Mouse (Mus musculus) urinary bladder, postnatal 36 days (tissue): ENCODE results near the gene Fam131a.
"Not testable (repeated sequence)": the region's sequence is repeated elsewhere in the genome, so short reads cannot be mapped to it uniquely, and the experiment has no call there.

Experiments
- DNase-seq, 2 experiments: peaks; one replicate each; pipeline ENCODE4 v3.0.0; 2022; ENCODE audit warnings: low spot score in 2 of 2, mixed read lengths in 1 of 2

The Fam131a gene

DNA sequence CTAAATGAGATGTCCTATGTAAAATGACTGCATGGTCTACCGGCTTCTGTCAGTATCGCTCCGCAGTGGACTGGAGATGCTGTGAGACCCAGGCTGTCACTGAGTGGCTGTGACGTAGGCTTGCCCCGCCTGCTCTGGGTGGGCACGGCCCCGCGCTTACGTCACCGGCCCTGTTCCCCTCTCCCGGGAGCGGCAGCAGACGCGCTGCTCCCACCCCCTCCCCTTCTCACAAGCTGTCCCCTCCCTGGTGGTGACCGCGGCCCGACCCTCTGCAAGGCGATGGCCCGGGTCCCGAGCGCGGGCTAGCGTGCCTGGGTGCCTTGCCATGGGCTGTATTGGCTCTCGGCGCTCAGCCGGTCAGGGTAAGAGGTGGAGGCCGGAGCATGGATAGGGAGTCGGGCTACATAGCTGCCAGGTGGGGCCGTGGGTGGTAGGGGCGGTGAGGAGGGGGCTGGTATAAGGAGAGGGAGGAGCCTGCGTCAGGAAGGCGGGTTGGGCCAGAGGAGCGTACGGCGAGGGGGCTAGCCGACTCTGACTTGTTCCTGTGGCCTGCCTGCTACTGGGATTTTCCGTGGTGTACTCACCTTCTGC lies at the start of gene Fam131a:
TSS of gene Fam131a (plus strand) at position 131 of the 591 bp plus-strand sequence.
- peak; percentile 79 to 86 for DNase-seq

DNA sequence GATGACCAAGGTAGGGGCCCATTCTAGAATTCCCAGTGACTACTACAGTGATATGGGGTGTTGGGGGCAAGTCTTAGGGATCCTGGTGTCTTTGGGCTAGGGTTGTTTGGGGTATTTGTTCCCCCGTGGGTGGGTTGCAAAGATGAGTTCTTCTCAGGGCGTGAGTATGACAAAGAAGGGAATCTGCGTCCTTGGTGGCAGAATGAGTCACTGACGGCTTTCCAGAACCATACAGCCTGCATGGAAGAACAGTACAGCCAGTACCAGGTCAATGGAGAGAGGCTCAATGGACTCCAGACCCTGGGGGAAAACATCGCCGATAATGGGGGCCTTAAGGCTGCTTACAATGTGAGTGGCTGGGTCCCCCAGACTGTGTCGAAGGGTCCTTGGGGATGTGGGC lies 49.1 kb upstream of the Fam131a start:
- no peak for DNase-seq

DNA sequence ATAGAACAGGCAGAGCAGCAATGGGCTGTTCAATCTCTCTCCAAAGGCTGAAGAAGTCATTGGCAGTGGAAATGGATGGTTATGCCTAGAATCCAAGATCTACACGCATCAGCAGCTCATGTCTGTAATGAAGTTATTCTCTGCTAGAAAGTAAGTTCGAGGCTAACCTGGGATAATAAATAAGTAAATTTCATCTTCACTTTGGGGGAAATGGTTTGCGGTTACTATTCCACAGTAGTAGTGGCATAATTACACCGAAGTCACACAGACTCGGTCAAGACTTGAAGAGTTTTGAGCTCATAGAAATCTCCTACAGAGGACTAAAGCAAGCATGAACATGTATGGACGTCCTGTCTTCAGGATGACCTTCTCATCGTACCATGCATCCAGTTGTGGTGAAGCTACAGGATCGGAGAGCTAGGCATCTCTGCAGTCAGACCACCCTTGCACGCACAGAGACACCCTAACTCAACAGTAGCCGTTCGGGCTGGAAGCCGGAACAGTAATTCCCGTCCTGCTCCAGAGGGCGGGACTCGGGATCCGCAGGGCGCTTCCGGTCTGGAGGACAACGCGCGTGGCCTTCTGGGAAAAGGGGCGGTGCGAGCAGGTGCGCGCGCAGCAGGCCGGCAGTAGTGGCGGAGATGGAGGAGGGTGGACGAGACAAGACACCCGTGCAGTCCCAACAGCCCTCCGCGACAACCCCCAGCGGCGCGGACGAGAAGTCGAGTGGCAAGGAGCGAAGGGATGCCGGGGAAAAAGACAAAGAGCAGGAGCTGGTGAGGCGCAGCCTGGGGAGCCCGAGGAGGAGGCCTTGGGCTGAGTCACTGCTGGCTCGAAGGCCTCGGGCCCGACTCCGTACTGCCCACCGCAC lies 41.7 kb upstream of the Fam131a start, which contains the start of gene Psmd2:
TSS of gene Psmd2 (plus strand) at position 577 of the 871 bp plus-strand sequence.
- DNase-seq = peak; percentile 95 to 97

DNA sequence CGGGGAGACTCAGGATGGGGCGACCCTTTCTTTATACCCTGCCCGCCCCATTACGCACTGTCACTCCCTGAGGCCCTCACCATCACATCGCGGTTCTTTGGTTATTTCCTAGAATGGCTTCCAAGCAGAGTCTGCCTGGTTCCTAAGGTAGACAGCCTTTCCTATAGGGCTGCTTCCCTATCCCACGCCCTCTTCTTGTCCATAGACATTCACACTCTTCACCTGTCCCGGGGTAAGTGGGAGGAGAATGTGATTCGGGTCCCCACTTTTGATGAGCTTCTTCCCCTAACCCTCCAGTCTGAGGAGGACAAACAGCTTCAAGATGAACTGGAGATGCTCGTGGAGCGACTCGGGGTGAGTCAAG lies 41.1 kb upstream of the Fam131a start:
- no peak for DNase-seq

DNA sequence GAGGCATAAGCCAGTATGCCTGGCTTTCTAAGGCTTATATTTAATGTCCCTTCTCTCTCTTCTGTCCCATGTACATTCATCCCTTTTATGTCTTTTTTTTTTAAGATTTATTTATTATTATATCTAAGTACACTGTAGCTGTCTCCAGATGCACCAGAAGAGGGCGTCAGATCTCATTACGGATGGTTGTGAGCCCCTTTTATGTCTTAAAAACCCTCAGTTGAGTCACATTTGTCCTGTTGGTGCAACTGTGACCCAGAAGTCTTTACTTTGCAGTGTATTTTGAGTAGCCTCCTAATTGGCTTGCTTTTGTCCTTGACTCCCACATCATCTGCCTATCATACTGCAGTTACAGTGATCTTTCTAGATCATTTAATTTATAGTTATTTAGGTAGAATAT lies 39.7 kb upstream of the Fam131a start:
- no peak for DNase-seq

DNA sequence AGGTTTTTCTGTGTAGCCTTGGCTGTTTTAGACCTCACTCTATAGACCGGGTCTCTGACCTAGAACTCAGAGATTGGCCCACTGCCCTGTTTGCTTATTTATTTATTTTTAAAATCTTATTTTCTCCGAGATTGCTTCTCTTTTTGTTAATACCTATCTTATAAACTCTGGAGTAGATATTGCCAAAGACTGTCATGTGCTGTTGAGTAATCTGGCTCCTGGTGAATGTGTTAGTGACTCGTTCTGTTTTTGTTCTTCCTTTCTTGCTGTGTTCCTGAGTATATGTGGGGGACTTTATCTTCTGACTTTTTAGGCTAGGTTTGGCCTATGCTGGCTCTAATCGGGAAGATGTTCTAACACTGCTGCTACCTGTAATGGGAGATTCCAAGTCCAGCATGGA lies 35.4 kb upstream of the Fam131a start:
- DNase-seq = no peak

DNA sequence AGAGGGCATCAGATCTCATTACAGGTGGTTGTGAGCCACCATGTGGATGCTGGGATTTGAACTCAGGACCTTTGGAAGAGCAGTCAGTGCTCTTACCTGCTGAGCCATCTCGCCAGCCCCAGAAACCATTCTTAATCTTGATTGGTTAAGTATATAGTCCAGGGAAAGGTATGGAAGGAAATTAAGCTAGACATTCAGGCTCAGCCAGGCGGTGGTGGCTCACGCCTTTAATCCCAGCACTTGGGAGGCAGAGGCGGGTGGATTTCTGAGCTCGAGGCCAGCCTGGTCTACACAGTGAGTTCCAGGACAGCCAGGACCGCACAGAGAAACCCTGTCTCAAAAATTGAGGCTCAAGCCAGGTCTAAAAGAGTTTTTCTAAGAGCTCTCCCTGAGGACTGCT lies 25.0 kb upstream of the Fam131a start, which contains the start of gene Eif4g1:
TSS of gene Eif4g1 (plus strand) at position 301 of the 400 bp plus-strand sequence.
- DNase-seq = not testable (repeated sequence)

DNA sequence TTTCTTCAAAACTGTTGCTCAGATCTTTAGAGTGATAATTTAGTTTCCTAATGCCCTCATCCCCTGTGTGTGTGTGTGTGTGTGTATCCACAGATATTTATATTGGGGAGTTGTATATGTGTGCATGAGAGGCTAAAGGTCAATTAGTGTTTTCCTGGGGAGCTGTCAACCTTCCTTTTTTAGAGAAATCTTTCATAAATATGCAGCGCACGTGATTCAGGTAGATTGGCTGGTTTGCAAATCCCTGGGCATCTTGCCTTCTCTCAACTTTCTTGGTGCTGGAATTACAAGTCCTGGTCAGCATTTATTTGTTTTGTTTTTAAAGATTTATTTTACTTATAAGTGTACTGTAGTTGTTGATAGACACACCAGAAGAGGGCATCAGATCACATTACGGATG lies 22.8 kb upstream of the Fam131a start:
- no peak for DNase-seq

DNA sequence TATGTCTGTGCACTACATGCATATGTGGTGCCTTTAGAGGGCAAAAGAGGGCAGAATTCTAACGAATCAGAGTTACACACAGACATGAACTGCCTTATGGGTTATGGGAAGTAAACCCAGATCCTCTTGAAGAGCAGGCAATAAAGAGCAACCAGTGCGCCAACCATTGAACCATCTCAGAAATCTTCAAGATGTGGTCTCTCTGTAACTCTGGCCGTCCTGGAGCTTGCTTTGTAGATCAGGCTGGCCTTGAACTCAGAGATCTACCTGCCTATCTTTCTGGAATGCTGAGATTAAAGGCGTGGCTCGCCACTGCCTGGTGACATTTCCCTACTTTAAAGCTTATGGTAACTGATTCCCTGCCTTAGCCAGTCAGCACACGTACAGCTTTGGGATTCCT lies 21.2 kb upstream of the Fam131a start:
- no peak for DNase-seq

DNA sequence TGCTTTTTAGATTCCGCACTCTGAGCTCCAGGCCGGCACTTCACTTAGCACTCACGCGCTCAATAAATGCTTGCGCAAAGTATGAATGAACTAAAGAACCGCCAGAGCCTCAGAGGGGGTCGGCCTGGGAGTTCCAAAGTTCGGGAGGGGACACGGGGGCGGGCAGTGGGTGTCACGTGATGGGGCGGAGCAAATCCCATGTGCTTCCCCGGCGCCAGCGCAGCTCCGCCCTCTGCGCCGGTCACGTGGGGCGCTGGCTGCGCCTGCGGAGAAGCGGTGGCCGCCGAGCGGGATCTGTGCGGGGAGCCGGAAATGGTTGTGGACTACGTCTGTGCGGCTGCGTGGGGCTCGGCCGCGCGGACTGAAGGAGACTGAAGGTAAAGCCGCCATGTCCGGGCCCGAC lies 20.5 kb upstream of the Fam131a start:
- DNase-seq = peak; percentile 94 to 97

DNA sequence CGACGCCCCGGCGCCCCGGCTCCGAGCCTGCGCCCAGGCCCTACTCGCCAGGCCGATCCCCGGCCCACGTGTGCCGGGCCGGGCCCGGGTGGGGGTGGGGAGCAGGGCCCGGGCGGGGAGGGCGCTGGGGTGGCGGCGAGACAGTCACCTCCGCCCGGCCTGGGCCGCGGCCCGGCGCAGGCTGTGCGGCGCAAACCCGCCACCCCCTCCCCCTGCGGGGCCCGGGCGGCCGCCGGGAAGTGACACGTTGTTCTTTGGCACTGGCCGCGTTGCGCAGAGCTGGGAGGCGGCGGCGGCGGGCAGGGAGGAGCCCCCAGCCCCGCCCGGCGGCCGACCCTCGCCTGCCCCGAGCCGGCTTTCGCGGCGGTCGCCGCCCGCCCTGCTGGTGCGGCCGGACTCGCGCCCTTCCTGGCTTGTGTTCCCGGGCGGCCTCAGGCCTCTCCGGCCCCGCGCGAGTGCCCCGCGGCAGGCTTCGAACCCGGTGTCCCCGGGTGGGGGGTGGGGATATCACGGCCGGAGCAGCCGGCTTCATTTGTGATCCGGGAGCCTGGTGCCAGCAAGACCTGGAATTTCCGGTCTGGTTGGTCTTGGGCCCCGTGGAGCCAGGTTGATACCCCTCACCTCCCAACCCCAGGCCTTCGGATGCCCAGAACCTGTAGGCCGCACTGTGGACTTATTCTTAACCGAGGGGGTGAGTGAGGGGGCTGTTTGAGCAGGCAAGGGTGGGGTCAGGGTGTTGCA lies 19.9 kb upstream of the Fam131a start:
- peak; percentile 51 to 67 for DNase-seq

DNA sequence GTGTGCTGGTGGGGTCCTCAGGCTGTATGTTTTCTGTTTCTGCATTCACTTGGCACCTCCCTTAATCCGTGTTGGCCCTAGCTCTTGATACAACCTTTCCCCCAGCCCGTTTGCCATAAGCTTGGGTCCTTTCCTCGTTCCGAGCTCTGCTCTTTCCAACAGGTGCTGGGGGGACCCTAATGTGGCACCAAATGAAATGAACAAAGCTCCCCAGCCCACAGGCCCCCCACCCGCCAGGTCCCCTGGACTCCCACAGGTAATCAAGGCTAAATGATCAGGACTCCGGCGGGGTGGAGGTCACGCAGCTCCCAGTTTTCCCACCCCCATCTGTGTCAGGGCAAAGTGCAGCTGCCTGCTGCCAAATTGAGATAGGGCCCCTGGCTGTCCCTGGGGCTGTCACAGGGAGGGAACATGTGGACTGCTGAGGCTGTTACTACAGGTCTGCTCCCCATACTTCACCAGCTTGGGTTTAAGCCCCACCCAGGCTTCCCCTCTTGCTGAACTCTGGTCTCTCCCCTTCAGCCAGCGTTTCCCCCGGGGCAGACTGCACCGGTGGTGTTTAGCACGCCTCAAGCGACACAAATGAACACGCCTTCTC lies 19.2 kb upstream of the Fam131a start:
- DNase-seq = peak in 1 of 2 experiments; percentile 38

DNA sequence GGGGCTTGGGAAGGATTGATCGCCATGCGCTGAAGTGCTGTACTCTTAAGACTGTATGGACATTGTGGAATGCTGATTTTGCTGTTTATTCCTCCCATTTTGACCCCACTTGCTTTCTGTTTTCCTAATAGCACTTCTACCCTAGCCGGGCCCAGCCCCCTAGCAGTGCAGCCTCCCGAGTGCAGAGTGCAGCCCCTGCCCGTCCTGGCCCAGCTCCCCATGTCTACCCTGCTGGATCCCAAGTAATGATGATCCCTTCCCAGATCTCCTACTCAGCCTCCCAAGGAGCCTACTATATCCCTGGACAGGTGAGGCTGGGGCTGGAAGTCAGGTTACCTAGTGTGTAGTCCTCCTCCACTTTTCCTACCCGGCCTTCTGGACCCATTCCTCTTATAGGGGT lies 17.8 kb upstream of the Fam131a start:
- no peak for DNase-seq

DNA sequence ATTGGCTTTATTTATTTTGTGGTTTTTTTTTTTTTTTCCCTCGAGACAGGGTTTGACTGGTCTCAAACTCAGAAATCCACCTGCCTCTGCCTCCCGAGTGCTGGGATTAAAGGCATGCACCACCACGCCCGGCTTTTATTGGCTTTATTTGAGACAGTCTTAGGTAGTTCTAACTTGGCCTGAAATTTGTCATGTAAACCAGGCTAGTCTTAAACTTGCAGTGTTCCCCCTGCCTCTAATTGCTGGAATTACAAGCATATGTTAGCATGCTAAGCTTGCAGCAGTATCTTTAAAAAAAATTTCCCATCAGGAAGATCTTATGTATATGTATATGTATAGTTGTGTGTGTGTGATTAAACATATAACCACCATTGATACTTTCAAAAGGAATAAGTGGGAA lies 16.3 kb upstream of the Fam131a start:
- DNase-seq = no peak

DNA sequence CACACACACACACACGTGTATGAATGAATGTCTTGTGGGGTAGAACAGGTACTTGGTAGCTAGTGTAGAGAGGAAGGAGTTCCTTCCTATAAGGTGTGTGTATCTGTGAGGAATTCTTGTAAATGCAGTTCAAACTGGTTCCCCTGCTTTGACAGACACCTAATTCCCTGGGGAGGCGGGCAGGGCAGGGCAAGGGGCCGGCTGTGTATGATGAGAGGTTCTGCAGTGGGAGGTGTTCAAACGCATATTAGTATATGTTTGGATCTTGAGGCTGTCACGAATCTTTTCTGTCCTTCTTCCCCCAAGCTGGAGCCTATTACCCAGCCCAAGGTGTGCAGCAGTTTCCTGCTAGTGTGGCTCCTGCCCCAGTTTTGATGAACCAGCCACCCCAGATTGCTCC lies 15.7 kb upstream of the Fam131a start:
- DNase-seq = no peak

DNA sequence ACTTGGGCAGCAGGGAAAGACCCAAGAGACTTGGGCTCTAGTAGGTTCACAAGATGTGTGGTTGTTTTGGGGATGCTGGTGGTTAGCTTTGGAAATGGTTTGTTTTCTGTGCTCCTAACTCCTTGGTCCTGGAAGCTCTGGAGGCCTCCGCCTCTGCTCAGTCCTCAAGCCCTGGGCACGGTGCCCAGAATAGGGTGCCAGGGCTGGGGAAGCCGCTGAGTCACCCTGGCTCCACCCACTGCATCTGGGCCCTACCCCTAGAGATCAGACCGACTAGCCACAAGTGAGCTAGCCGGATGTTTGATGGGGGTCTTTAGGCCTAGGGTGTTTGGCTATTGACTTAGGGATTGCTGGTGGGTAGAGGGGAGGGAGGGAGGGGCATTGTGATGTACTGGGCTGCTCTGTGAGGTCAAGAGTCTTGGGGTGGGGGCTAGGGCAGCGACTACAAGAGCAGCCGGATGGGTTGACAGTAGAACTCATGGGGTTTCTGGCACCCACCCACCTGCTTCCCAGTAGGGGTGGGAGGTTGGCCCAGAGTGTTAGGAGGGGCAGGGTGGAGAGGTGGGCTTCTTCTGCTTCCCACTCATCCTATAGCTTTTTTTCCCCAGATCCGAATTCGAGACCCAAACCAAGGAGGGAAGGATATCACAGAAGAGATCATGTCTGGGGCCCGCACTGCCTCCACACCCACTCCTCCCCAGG lies 14.9 kb upstream of the Fam131a start:
- DNase-seq = peak; percentile 91 to 92

DNA sequence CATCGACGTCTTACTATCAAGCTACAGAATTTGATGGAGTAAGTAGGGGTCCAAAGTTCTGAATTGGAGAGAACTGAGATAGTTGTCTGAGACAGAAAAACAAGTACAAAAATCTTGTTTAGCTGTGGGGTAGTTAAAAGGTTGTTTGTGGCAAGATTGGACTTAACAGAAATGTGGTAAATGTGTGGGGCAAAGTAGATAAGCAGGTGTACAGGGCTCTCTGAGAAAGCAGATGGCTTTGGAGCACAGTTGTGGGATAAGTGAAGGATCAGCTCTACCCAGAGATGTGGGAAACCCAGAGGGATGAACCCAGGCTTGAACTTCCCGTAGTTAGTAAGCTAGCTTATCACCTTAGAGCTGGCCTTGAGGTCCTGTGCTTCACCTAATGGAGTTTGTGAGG lies 2.3 kb upstream of the Fam131a start:
- no peak for DNase-seq

DNA sequence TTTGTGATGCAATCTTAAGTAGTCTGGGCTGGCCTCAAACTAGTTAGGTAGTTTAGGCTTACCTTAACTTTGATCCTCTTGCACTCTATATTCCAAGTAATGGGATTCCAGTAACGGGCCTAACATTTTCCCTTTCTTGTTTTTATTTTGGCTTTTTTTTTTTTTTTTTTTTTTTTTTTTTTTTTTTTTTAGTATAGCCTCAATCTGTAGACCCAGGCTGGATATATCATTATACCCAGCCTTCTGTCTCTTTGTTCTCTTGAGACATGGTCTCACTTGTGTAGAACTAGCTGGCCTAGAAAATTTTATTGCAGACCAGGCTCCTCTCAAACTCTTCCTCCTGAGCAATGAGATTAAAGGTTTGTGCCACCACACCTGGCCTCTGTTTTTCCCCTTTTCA lies 1.4 kb upstream of the Fam131a start:
- no peak for DNase-seq

DNA sequence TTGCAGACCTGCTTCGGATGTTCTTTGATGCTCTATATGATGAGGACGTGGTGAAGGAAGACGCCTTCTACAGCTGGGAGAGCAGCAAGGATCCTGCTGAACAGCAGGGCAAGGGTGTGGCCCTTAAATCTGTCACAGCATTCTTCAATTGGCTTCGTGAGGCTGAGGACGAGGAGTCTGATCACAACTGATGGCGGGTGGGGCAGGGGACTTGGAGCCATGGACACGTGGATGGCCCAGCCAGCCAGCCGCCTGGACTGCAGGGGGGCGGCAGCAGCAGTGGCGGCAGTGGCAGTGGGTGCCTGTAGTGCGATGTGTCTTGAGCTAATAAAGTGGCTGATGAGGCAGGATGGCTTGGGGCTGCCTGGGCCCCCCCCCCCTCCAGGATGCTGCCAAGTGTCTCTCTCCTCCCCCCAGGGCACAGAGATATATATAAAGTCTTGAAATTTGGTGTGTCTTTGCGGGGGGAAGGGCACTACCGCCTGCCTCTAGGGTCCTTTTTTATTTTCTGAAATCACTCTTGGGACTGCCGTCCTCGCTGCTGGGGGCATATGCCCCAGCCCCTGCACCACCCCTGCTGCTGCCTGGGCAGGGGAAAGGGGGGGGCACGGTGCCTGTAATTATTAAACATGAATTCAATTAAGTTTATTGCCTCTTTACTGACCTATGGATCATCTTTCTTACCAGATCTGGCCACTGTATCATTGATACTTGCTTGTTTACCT lies 638 bp upstream of the Fam131a start:
- no peak for DNase-seq

DNA sequence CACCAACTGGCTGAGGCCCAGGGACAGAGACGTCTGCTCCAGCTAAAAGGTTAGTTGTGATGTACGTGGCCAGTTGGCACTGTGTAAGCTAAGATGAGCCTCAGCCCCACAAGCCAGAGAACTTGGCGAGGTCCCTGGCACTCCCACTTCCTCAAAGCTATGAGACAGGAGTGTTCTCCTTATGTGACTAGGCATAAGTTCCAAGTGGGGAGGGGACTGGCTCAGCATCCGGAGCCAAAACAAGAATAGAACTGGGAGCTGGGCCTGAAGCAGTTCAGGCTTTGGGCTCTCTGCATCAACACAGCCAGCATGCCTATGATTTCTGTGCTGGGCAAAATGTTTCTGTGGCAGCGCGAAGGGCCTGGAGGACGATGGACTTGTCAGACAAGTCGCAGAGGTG lies 1.7 kb downstream of the Fam131a start:
- no peak for DNase-seq
